Mouse (Mus musculus) lung, postnatal 4 days (tissue): ENCODE data around the gene 1810009J06Rik.
"Not testable (repeated sequence)": the region's sequence is repeated elsewhere in the genome, so short reads cannot be mapped to it uniquely, and the experiment has no call there.

Source experiments
- DNase-seq, 2 experiments: peaks; one replicate each; pipeline ENCODE4 v3.0.0; 2021

1810009J06Rik gene

GRCm38 (mm10) chr6:40964454-40964853 is at the start of gene 1810009J06Rik:
Gene 1810009J06Rik (plus strand): TSS chr6:40964754.
- not testable (repeated sequence) for DNase-seq

GRCm38 (mm10) chr6:40919954-40920353 is 44.6 kb upstream of the 1810009J06Rik start:
- no peak for DNase-seq

GRCm38 (mm10) chr6:40940457-40940856 is 24.1 kb upstream of the 1810009J06Rik start, which contains the start of gene 1700074P13Rik:
Gene 1700074P13Rik (minus strand): TSS chr6:40940557.
- DNase-seq, result no peak

GRCm38 (mm10) chr6:40951770-40952169 is 12.8 kb upstream of the 1810009J06Rik start, which contains the start of gene Gm4744:
Gene Gm4744 (minus strand): TSS chr6:40951870.
- DNase-seq, result no peak

GRCm38 (mm10) chr6:40953716-40954115 is 10.8 kb upstream of the 1810009J06Rik start:
- no peak for DNase-seq

GRCm38 (mm10) chr6:40999379-40999778 is 34.8 kb downstream of the 1810009J06Rik start, which contains the start of gene Gm2663:
Gene Gm2663 (minus strand): TSS chr6:40999479.
- DNase-seq, result not testable (repeated sequence)

- DNase-seq, result no peak
Measured at GRCm38 (mm10) chr6:41015065-41015464, 50.5 kb downstream of the 1810009J06Rik start.
